Mouse (Mus musculus) heart, postnatal 10 days (tissue): Measurements from ENCODE around the gene Gm11168. TPM values are rescaled to one million over a fixed set of nuclear protein-coding genes. Genes with fewer than 3 reads are reported as not detected.
"Not testable (repeated sequence)": the region's sequence is repeated elsewhere in the genome, so short reads cannot be mapped to it uniquely, and the experiment has no call there.

ENCODE experiments used
- DNase-seq, 2 experiments: peaks; one replicate each; pipeline ENCODE4 v3.0.0; 2021
- intact Hi-C: fragments of 180-260 bp; cut with DNase I; formaldehyde crosslinking; loops from one replicate; pipeline ENCODE4 v1.15.1; 2025
- microRNA-seq, 2 experiments: library from miRNA; unstranded; fragments of <30 nt; microRNA quantifications; one replicate each; pipeline ENCODE4 v1.2.0; 2022
- total RNA-seq, 2 experiments: library from RNA; stranded (reverse); gene quantifications; 2 replicates each; pipeline ENCODE4 v1.2.3; 2021

The Gm11168 gene
- total RNA-seq, 2 experiments from 2014 or later = not detected

GRCm38 (mm10) chr9:3024912-3025467 lies 21.8 kb downstream of the Gm11168 start, which contains the start of gene Gm10717:
Gene Gm10717 (plus strand): TSS chr9:3025417.
- peak; percentile 14 to 54 for DNase-seq
- intact Hi-C loops = not testable (repeated sequence)

- intact Hi-C loops = not testable (repeated sequence)
- peak; percentile 72 to 82 for DNase-seq
These were observed 22.5 kb downstream of the Gm11168 start for GRCm38 (mm10) chr9:3025653-3026052.

- intact Hi-C loops, DNase-seq: not testable (repeated sequence)
These were observed 23.0 kb downstream of the Gm11168 start for GRCm38 (mm10) chr9:3026136-3026535.

GRCm38 (mm10) chr9:3026741-3027140 lies 23.6 kb downstream of the Gm11168 start:
- DNase-seq, intact Hi-C loops: not testable (repeated sequence)

GRCm38 (mm10) chr9:3027200-3027599 lies 24.1 kb downstream of the Gm11168 start:
- DNase-seq, intact Hi-C loops: not testable (repeated sequence)

- intact Hi-C loops = not testable (repeated sequence)
- peak; percentile 12 to 42 for DNase-seq
These were observed 26.3 kb downstream of the Gm11168 start for GRCm38 (mm10) chr9:3029276-3030000.

GRCm38 (mm10) chr9:3030677-3031318 lies 27.7 kb downstream of the Gm11168 start:
- DNase-seq, intact Hi-C loops: not testable (repeated sequence)

- intact Hi-C loops, DNase-seq: not testable (repeated sequence)
These were observed 31.2 kb downstream of the Gm11168 start, which contains the start of gene Gm17535 for GRCm38 (mm10) chr9:3034299-3034698. Gene Gm17535 (plus strand): TSS chr9:3034599.

GRCm38 (mm10) chr9:3036577-3036976 lies 33.4 kb downstream of the Gm11168 start, which contains the start of gene Gm10715:
Gene Gm10715 (plus strand): TSS chr9:3036877.
- not testable (repeated sequence) for DNase-seq

GRCm38 (mm10) chr9:3038161-3038560 lies 35.0 kb downstream of the Gm11168 start:
- DNase-seq, intact Hi-C loops: not testable (repeated sequence)

More at GRCm38 (mm10) chr9:3036577-3036976, 33.4 kb downstream of the Gm11168 start, which contains the start of gene Gm10715:
- intact Hi-C loops = not testable (repeated sequence)

Small RNA genes within 50 kb of the gene (microRNA-seq; reads per million reads assigned to microRNA genes)
- 0 reads per million in 2 experiments for gene Mir101c

Other genes starting within 250 kb of the Gm11168 start
- not detected for gene Gm10722, start 2.4 kb upstream of the Gm11168 start, total RNA-seq
- gene Gm10721, start 9.8 kb downstream of the Gm11168 start, total RNA-seq = not detected
- gene Gm10720, start 12.3 kb downstream of the Gm11168 start, total RNA-seq = not detected
- gene Gm10719, start 14.1 kb downstream of the Gm11168 start, total RNA-seq = not detected
- under 1 TPM in 1 of 2 experiments, not detected in 1; 0.99 TPM for gene Gm10718, start 20.2 kb downstream of the Gm11168 start, total RNA-seq
- not detected for gene Gm10717, start 22.1 kb downstream of the Gm11168 start, total RNA-seq
- gene Gm17535, start 31.3 kb downstream of the Gm11168 start, total RNA-seq = not detected
- not detected for gene Gm10715, start 33.5 kb downstream of the Gm11168 start, total RNA-seq